Mouse (Mus musculus): ENCODE data around the gene Olfr1302. TPM values are rescaled to one million over a fixed set of nuclear protein-coding genes. Genes with fewer than 3 reads are reported as not detected.

Olfr1302 gene
- not detected in 2 replicates for polyA plus RNA-seq (2016; fragmentation: Nextera tagmentation; extraction: Ambion mirVana)

DNA sequence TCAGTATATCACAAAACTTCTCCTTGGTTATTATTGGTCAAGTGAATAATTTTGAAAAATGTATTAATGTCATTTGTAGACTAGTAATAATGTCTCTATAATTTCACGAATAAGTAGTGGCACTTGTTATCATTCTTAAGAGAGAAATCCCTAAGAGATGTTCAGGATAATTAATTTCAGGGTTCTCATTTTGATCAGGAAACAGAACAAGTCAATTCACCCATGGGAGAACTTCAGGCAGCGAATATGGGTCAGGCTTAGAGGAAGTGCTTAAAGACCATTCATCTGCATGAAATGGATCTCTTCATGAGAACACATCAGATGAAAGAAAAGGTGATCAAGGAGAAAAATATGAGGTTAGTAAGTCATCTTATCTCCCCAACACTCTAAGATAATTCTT, at the start of gene Olfr1302:
Gene Olfr1302, plus strand, starts transcription at position 301 of the 400 bp plus-strand sequence.
- no peak for DNase-seq (ENCODE audit: low spot score)
- Histone ChIP-seq H3K27me3 (ENCODE audit: insufficient read depth, poor library complexity, severe bottlenecking) (no peaks in the 10 kb centered on the region), H3K27ac (no peak within 1 kb of the TSS), H3K9me3 (no peaks in the 10 kb centered on the region), H3K4me3 (no peak within 1 kb of the TSS), H3K36me3 (no peaks in the 10 kb centered on the region), H3K4me1 (no peaks in the 10 kb centered on the region)
- 71% methylated on average over 2 of the region's 2 CpGs for WGBS

DNA sequence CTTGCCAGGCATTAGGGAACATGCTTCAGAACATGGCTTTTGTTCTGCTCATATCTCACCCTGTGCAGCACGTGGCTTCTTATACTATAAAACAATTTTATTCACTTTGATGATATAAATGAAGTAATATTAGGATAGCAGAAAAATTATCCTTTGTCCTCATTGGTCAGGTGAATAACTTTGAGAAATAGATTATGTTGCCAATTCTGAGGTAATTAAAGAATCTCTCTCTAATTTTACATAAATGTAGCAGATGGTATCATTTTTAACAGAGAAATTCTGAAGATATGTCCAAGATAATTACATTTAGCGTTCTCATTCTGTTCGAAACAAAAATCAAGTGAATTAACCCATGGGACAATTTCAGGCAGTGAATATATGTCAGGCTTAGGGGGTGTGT, 26.5 kb upstream of the Olfr1302 start, which contains the start of gene Olfr1301:
Gene Olfr1301, plus strand, starts transcription at position 301 of the 400 bp plus-strand sequence.
- no peak within 1 kb of the TSS for H3K27ac ChIP-seq
- DNase-seq (ENCODE audit: low spot score) = no peak
- WGBS = 81% methylated on average over 3 of the region's 3 CpGs

GRCm38 (mm10) chr2:111812936-111813335, 35.7 kb downstream of the Olfr1302 start:
- Histone ChIP-seq H3K36me3 (no peaks in the 10 kb centered on the region), H3K27ac (no peak overlapping the region), H3K9me3 (no peaks in the 10 kb centered on the region), H3K4me1 (no peaks in the 10 kb centered on the region), H3K27me3 (ENCODE audit: insufficient read depth, poor library complexity, severe bottlenecking) (no peaks in the 10 kb centered on the region), H3K4me3 (no peak overlapping the region)
- no peak for DNase-seq (ENCODE audit: low spot score)

More for the DNA sequence above, 26.5 kb upstream of the Olfr1302 start, which contains the start of gene Olfr1301:
- Histone ChIP-seq H3K9me3 (no peaks in the 10 kb centered on the region), H3K27me3 (ENCODE audit: insufficient read depth, poor library complexity, severe bottlenecking) (no peaks in the 10 kb centered on the region), H3K4me3 (no peak within 1 kb of the TSS), H3K36me3 (no peaks in the 10 kb centered on the region), H3K4me1 (no peaks in the 10 kb centered on the region)

DNA sequence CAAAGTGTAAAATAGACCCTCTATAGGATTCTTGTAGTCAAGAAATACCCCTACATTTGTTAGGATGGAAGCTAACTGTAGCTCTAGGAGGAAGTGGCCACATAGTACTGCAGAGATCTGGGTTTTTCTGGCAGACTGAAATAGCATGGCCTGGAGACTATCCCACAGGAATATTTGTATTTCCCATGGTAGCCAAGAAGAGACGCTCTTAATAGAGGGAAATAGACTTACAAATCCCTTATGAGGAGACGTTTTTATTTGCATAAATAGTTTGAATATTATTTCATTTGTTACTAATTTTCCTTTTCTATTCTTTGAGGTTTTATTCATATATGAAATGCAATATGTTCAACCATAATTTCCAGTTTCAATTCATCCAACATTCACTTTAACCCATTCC, 43.0 kb downstream of the Olfr1302 start, which contains the start of gene Olfr1303:
Gene Olfr1303, minus strand, starts transcription at position 101 of the 400 bp plus-strand sequence.
- DNase-seq (ENCODE audit: low spot score) = no peak
- Histone ChIP-seq H3K36me3 (no peaks in the 10 kb centered on the region), H3K9me3 (no peaks in the 10 kb centered on the region), H3K27me3 (ENCODE audit: insufficient read depth, poor library complexity, severe bottlenecking) (no peaks in the 10 kb centered on the region), H3K4me3 (no peak within 1 kb of the TSS), H3K27ac (no peak within 1 kb of the TSS), H3K4me1 (no peaks in the 10 kb centered on the region)
- WGBS = 76% methylated on average over 2 of the region's 2 CpGs

Other genes with a start within 250 kb of the Olfr1302 start
- not detected in 2 replicates for gene Olfr1294, start 237.1 kb upstream of the Olfr1302 start, polyA plus RNA-seq (2016; fragmentation: Nextera tagmentation; extraction: Ambion mirVana)
- not detected in 2 replicates for gene Olfr1295, start 207.7 kb upstream of the Olfr1302 start, polyA plus RNA-seq (2016; fragmentation: Nextera tagmentation; extraction: Ambion mirVana)
- not detected in 2 replicates for gene Olfr1297, start 150.9 kb upstream of the Olfr1302 start, polyA plus RNA-seq (2016; fragmentation: Nextera tagmentation; extraction: Ambion mirVana)
- gene Olfr1298, start 128.2 kb upstream of the Olfr1302 start, polyA plus RNA-seq (2016; fragmentation: Nextera tagmentation; extraction: Ambion mirVana) = not detected in 2 replicates
- not detected in 2 replicates for gene Olfr1299, start 116.0 kb upstream of the Olfr1302 start, polyA plus RNA-seq (2016; fragmentation: Nextera tagmentation; extraction: Ambion mirVana)
- gene Olfr1301, start 26.4 kb upstream of the Olfr1302 start, polyA plus RNA-seq (2016; fragmentation: Nextera tagmentation; extraction: Ambion mirVana) = not detected in 2 replicates
- not detected in 2 replicates for gene Olfr1303, start 42.9 kb downstream of the Olfr1302 start, polyA plus RNA-seq (2016; fragmentation: Nextera tagmentation; extraction: Ambion mirVana)
- gene Olfr1305, start 99.7 kb downstream of the Olfr1302 start, polyA plus RNA-seq (2016; fragmentation: Nextera tagmentation; extraction: Ambion mirVana) = not detected in 2 replicates
- not detected in 2 replicates for gene Olfr1306, start 138.8 kb downstream of the Olfr1302 start, polyA plus RNA-seq (2016; fragmentation: Nextera tagmentation; extraction: Ambion mirVana)
- 0.01 TPM in 1 of 2 replicates, not detected in the other for gene Olfr1307, start 172.0 kb downstream of the Olfr1302 start, polyA plus RNA-seq (2016; fragmentation: Nextera tagmentation; extraction: Ambion mirVana)
- gene Olfr1308, start 187.5 kb downstream of the Olfr1302 start, polyA plus RNA-seq (2016; fragmentation: Nextera tagmentation; extraction: Ambion mirVana) = not detected in 2 replicates
- gene Olfr1309, start 212.9 kb downstream of the Olfr1302 start, polyA plus RNA-seq (2016; fragmentation: Nextera tagmentation; extraction: Ambion mirVana) = not detected in 2 replicates
- not detected in 2 replicates for gene Olfr1310, start 235.3 kb downstream of the Olfr1302 start, polyA plus RNA-seq (2016; fragmentation: Nextera tagmentation; extraction: Ambion mirVana)
- gene Olfr1311, start 247.0 kb downstream of the Olfr1302 start, polyA plus RNA-seq (2016; fragmentation: Nextera tagmentation; extraction: Ambion mirVana) = not detected in 2 replicates

Data from heart, embryonic 10.5 days (tissue).